Mouse (Mus musculus) erythroblast, embryonic 14.5 days (primary cell): ENCODE data around the gene Lrba. TPM values are rescaled to one million over a fixed set of nuclear protein-coding genes. Genes with fewer than 3 reads are reported as not detected.

ENCODE experiments used
- H3K27me3 ChIP-seq: 2 replicates; pipeline ENCODE4 v1.6.1; 2012; ENCODE audit warnings: inconsistent platforms; ENCODE audit not compliant: control insufficient read depth
- H3K36me3 ChIP-seq: 2 replicates; pipeline ENCODE4 v1.6.1; 2012; ENCODE audit warnings: mild to moderate bottlenecking, inconsistent platforms; ENCODE audit not compliant: control insufficient read depth
- H3K4me1 ChIP-seq: 2 replicates; pipeline ENCODE4 v1.6.1; 2012; ENCODE audit warnings: inconsistent platforms; ENCODE audit not compliant: control insufficient read depth
- H3K4me3 ChIP-seq: replicated peaks from 2 replicates; pipeline ENCODE3; 2012; ENCODE audit warnings: moderate library complexity, mild to moderate bottlenecking, inconsistent platforms
- H3K9me3 ChIP-seq: 2 replicates; pipeline ENCODE4 v1.6.1; 2012; ENCODE audit warnings: low read length, inconsistent platforms, mixed read lengths; ENCODE audit not compliant: control insufficient read depth
- GATA1 ChIP-seq: IDR thresholded peaks from 2 replicates; pipeline ENCODE4 v1.6.1; 2012; ENCODE audit warnings: low read length, inconsistent platforms, mixed read lengths
- TAL1 ChIP-seq: IDR thresholded peaks from 3 replicates; pipeline ENCODE4 v1.6.1; 2012; ENCODE audit warnings: low read length, inconsistent platforms, mixed read lengths
- polyA plus RNA-seq: library from polyadenylated mRNA; stranded (reverse); fragments of >175 nt; gene quantifications from 2 replicates; pipeline ENCODE4 v1.2.3, GENCODE M21; 2012

The Lrba gene
- polyA plus RNA-seq, 1 experiment, result 2.3 TPM

GRCm38 (mm10) chr3:86605775-86606174, 381.3 kb downstream of the Lrba start:
- no peaks in the 10 kb centered on the region for H3K27me3 ChIP-seq
- no peaks in the 10 kb centered on the region for H3K9me3 ChIP-seq
- TF ChIP-seq GATA1 (no peak), TAL1 (no peak)
- no peaks in the 10 kb centered on the region for H3K36me3 ChIP-seq
- H3K4me1 ChIP-seq, result no peaks in the 10 kb centered on the region
- no peak overlapping the region for H3K4me3 ChIP-seq

- H3K27me3 ChIP-seq, result no peaks in the 10 kb centered on the region
- TF ChIP-seq TAL1 (no peak), GATA1 (no peak)
- H3K4me1 ChIP-seq, result peaks cover 21% of the 10 kb centered on the region
- no peaks in the 10 kb centered on the region; the same call in 1 of the 2 replicates for H3K36me3 ChIP-seq
- no peaks in the 10 kb centered on the region for H3K9me3 ChIP-seq
- H3K4me3 ChIP-seq, result no peak overlapping the region
Measured at GRCm38 (mm10) chr3:86627008-86627743, 402.7 kb downstream of the Lrba start.

- H3K4me3 ChIP-seq, result no peak overlapping the region
- H3K27me3 ChIP-seq, result no peaks in the 10 kb centered on the region
- TF ChIP-seq GATA1, result no peak
- no peak for TF ChIP-seq TAL1
- no peaks in the 10 kb centered on the region; the same call in 1 of the 2 replicates for H3K36me3 ChIP-seq
- H3K4me1 ChIP-seq, result peaks cover 21% of the 10 kb centered on the region
- H3K9me3 ChIP-seq, result no peaks in the 10 kb centered on the region
Measured at GRCm38 (mm10) chr3:86629379-86629778, 404.9 kb downstream of the Lrba start.

- no peaks in the 10 kb centered on the region for H3K27me3 ChIP-seq
- no peaks in the 10 kb centered on the region for H3K36me3 ChIP-seq
- no peaks in the 10 kb centered on the region for H3K9me3 ChIP-seq
- no peak for TF ChIP-seq GATA1
- TF ChIP-seq TAL1, result no peak
- H3K4me1 ChIP-seq, result no peaks in the 10 kb centered on the region
- H3K4me3 ChIP-seq, result no peak overlapping the region
Measured at GRCm38 (mm10) chr3:86635464-86635863, 411.0 kb downstream of the Lrba start.

- no peaks in the 10 kb centered on the region for H3K36me3 ChIP-seq
- H3K9me3 ChIP-seq, result no peaks in the 10 kb centered on the region
- H3K27me3 ChIP-seq, result no peaks in the 10 kb centered on the region
- TF ChIP-seq GATA1 (no peak), TAL1 (no peak)
- no peak overlapping the region for H3K4me3 ChIP-seq
- H3K4me1 ChIP-seq, result no peaks in the 10 kb centered on the region
Measured at GRCm38 (mm10) chr3:86635940-86636339, 411.5 kb downstream of the Lrba start.

GRCm38 (mm10) chr3:86638552-86639348, 414.3 kb downstream of the Lrba start:
- TF ChIP-seq GATA1, result no peak
- no peak for TF ChIP-seq TAL1
- Histone ChIP-seq H3K36me3 (no peaks in the 10 kb centered on the region), H3K4me3 (no peak overlapping the region), H3K4me1 (no peaks in the 10 kb centered on the region), H3K9me3 (no peaks in the 10 kb centered on the region), H3K27me3 (no peaks in the 10 kb centered on the region)

- Histone ChIP-seq H3K4me1 (no peaks in the 10 kb centered on the region), H3K27me3 (no peaks in the 10 kb centered on the region), H3K9me3 (no peaks in the 10 kb centered on the region), H3K4me3 (no peak overlapping the region), H3K36me3 (no peaks in the 10 kb centered on the region)
- no peak for TF ChIP-seq TAL1
- no peak for TF ChIP-seq GATA1
Measured at GRCm38 (mm10) chr3:86641393-86641792, 416.9 kb downstream of the Lrba start.

GRCm38 (mm10) chr3:86641796-86642195, 417.3 kb downstream of the Lrba start:
- Histone ChIP-seq H3K4me1 (no peaks in the 10 kb centered on the region), H3K27me3 (no peaks in the 10 kb centered on the region), H3K4me3 (no peak overlapping the region), H3K36me3 (no peaks in the 10 kb centered on the region), H3K9me3 (no peaks in the 10 kb centered on the region)
- TF ChIP-seq TAL1, result no peak
- no peak for TF ChIP-seq GATA1

- Histone ChIP-seq H3K4me1 (no peaks in the 10 kb centered on the region), H3K36me3 (no peaks in the 10 kb centered on the region), H3K4me3 (no peak overlapping the region), H3K27me3 (no peaks in the 10 kb centered on the region), H3K9me3 (no peaks in the 10 kb centered on the region)
- no peak for TF ChIP-seq GATA1
- TF ChIP-seq TAL1, result no peak
Measured at GRCm38 (mm10) chr3:86646771-86647170, 422.3 kb downstream of the Lrba start.
